Mouse (Mus musculus): ENCODE results near the gene Twf2.

DNA sequence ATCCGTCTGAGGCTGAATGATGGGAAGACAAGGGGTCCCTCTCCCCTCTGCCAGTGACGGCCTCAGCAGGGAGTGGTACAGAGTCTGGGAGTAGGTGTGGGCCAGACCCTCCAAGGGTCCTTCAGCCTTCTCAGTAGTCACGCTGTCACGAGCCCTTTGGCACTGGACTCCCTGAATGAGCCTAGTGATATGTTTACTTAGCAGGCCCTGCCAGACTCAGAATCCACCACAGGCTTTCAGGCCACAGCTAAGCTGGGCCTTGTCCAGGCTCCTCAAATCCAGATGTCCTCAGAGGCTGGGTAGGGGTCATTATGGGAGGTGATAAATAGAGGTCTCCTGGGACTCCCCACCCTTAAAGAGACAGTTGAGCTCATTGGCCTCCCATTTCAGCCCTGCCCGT lies 5.3 kb downstream of the Twf2 start:
- TF ChIP-seq POLR2A (IDR thresholded peaks at IDR 0.05; ENCODE audit: control insufficient read depth, low read depth, low read length), result no peak
- TF ChIP-seq CTCF (IDR thresholded peaks at IDR 0.05; ENCODE audit: control insufficient read depth, insufficient read depth, insufficient replicate concordance, low read depth, low read length), result no peak
